Mouse (Mus musculus) liver, embryonic 13.5 days (tissue): ENCODE data around the gene Bricd5. TPM values are rescaled to one million over a fixed set of nuclear protein-coding genes. Genes with fewer than 3 reads are reported as not detected.
"Not testable (repeated sequence)": the region's sequence is repeated elsewhere in the genome, so short reads cannot be mapped to it uniquely, and the experiment has no call there.

Experiments
- ATAC-seq: fragments of 200-750 bp; cut with Nextera tagmentation; 2 replicates; pipeline ENCODE4 v1.8.0; 2017; ENCODE audit warnings: low read depth, mild to moderate bottlenecking, moderate number of reproducible peaks, moderate library complexity
- DNase-seq: peaks from one replicate; pipeline ENCODE4 v3.0.0; 2022
- H3K27ac ChIP-seq: fragments of 300-500 bp; sonication (generic); 2 replicates; pipeline ENCODE4 v1.5.1; 2015; ENCODE audit warnings: moderate library complexity, mild to moderate bottlenecking, inconsistent platforms
- H3K27me3 ChIP-seq: fragments of 300-500 bp; sonication (generic); 2 replicates; pipeline ENCODE4 v1.6.1; 2015; ENCODE audit warnings: mild to moderate bottlenecking, inconsistent platforms
- H3K36me3 ChIP-seq: fragments of 300-500 bp; sonication (generic); 2 replicates; pipeline ENCODE4 v1.6.1; 2015; ENCODE audit warnings: mild to moderate bottlenecking, inconsistent platforms
- H3K4me1 ChIP-seq: fragments of 300-500 bp; sonication (generic); replicated peaks from 2 replicates; pipeline ENCODE4 v1.6.1; 2015; ENCODE audit warnings: inconsistent platforms
- H3K4me2 ChIP-seq: fragments of 300-500 bp; sonication (generic); 2 replicates; pipeline ENCODE4 v1.6.1; 2015; ENCODE audit warnings: inconsistent platforms, mild to moderate bottlenecking, moderate library complexity
- H3K4me3 ChIP-seq: fragments of 300-500 bp; sonication (generic); replicated peaks from 2 replicates; pipeline ENCODE4 v1.5.1; 2015; ENCODE audit warnings: mild to moderate bottlenecking, inconsistent platforms
- H3K9ac ChIP-seq: fragments of 300-500 bp; sonication (generic); 2 replicates; pipeline ENCODE4 v1.6.1; 2015; ENCODE audit warnings: mild to moderate bottlenecking, inconsistent platforms
- H3K9me3 ChIP-seq: fragments of 300-500 bp; sonication (generic); replicated peaks from 2 replicates; pipeline ENCODE4 v1.6.1; 2016; ENCODE audit warnings: inconsistent platforms
- WGBS: fragments of 180-500 bp; shearing (Covaris S2); methylation state at CpG from one replicate; pipeline ENCODE4 v1.1.7; 2015; ENCODE audit not compliant: insufficient replicate concordance; 5-methylcytosine and 5-hydroxymethylcytosine counted together
- polyA plus RNA-seq: library from polyadenylated mRNA; unstranded; fragments of >200 nt; fragmentation: Nextera tagmentation; extraction: Ambion mirVana; gene quantifications from 2 replicates; pipeline ENCODE4 v1.2.1, GENCODE M21; 2015

Bricd5 gene
- 0.13 TPM in 1 of 2 replicates, not detected in the other for polyA plus RNA-seq

- peak within 1 kb of the TSS; percentile 99 for H3K9ac ChIP-seq
- 71% methylated on average over 6 of the region's 6 CpGs for WGBS
- H3K27ac ChIP-seq: peak within 1 kb of the TSS; percentile 92
- peaks cover 68% of the 10 kb centered on the region for H3K36me3 ChIP-seq
- H3K9me3 ChIP-seq: no peaks in the 10 kb centered on the region
- H3K27me3 ChIP-seq: no peaks in the 10 kb centered on the region
- no peak for ATAC-seq
- peaks cover 55% of the 10 kb centered on the region for H3K4me1 ChIP-seq
- no peak for DNase-seq
- peak within 1 kb of the TSS; percentile 97 for H3K4me2 ChIP-seq
- peak within 1 kb of the TSS; percentile 98 for H3K4me3 ChIP-seq
Observed at GRCm38 (mm10) chr17:24473612-24474275, at the start of gene Bricd5. Gene Bricd5 (plus strand): TSS chr17:24473884.

GRCm38 (mm10) chr17:24424489-24424888 is 49.2 kb upstream of the Bricd5 start:
- ATAC-seq: no peak
- Histone ChIP-seq H3K9me3 (no peaks in the 10 kb centered on the region), H3K4me3 (no peak overlapping the region), H3K4me2 (no peak overlapping the region), H3K9ac (no peak overlapping the region), H3K27ac (no peak overlapping the region), H3K4me1 (peaks cover 27% of the 10 kb centered on the region), H3K36me3 (peaks cover 68% of the 10 kb centered on the region), H3K27me3 (no peaks in the 10 kb centered on the region)
- WGBS: 88% methylated on average over 5 of the region's 5 CpGs
- DNase-seq: no peak

- not testable (repeated sequence) for H3K9me3 ChIP-seq, H3K27ac ChIP-seq, H3K4me2 ChIP-seq, H3K9ac ChIP-seq, DNase-seq, H3K4me3 ChIP-seq, H3K27me3 ChIP-seq, ATAC-seq
- H3K4me1 ChIP-seq: peaks cover 32% of the 10 kb centered on the region
- 83% methylated on average over 6 of the region's 8 CpGs for WGBS
- H3K36me3 ChIP-seq: peaks cover 65% of the 10 kb centered on the region
Observed at GRCm38 (mm10) chr17:24425326-24425725, 48.4 kb upstream of the Bricd5 start.

- Histone ChIP-seq H3K4me3 (peak overlapping the region; percentile 81), H3K9me3 (no peaks in the 10 kb centered on the region), H3K9ac (peak overlapping the region; percentile 92), H3K27ac (peak overlapping the region; percentile 95), H3K27me3 (no peaks in the 10 kb centered on the region), H3K36me3 (peaks cover 59% of the 10 kb centered on the region), H3K4me1 (peaks cover 32% of the 10 kb centered on the region), H3K4me2 (peak overlapping the region; percentile 84)
- DNase-seq (no peak), ATAC-seq (no peak)
- 89% methylated on average over 7 of the region's 7 CpGs for WGBS
Observed at GRCm38 (mm10) chr17:24425905-24426304, 47.8 kb upstream of the Bricd5 start.

- Histone ChIP-seq H3K27me3 (no peaks in the 10 kb centered on the region), H3K4me1 (peaks cover 32% of the 10 kb centered on the region), H3K27ac (peak within 1 kb of the TSS; percentile 95), H3K4me2 (peak within 1 kb of the TSS; percentile 84), H3K36me3 (peaks cover 52% of the 10 kb centered on the region), H3K9me3 (no peaks in the 10 kb centered on the region), H3K9ac (peak within 1 kb of the TSS; percentile 92), H3K4me3 (peak within 1 kb of the TSS; percentile 81)
- DNase-seq: peak; percentile 94
- peak; percentile 98 for ATAC-seq
- under 1% methylated on average over 48 of the region's 48 CpGs for WGBS
Observed at GRCm38 (mm10) chr17:24426471-24427169, 47.1 kb upstream of the Bricd5 start, which contains the start of gene Eci1. Gene Eci1 (plus strand): TSS chr17:24426641.

GRCm38 (mm10) chr17:24427170-24427557 is 46.5 kb upstream of the Bricd5 start:
- peak overlapping the region; percentile 81 for H3K4me3 ChIP-seq
- H3K27ac ChIP-seq: peak overlapping the region; percentile 95
- H3K9ac ChIP-seq: peak overlapping the region; percentile 92
- 1% methylated on average over 8 of the region's 8 CpGs for WGBS
- ATAC-seq (no peak), DNase-seq (no peak)
- H3K36me3 ChIP-seq: peaks cover 47% of the 10 kb centered on the region
- no peaks in the 10 kb centered on the region for H3K9me3 ChIP-seq
- H3K4me1 ChIP-seq: peaks cover 32% of the 10 kb centered on the region
- H3K27me3 ChIP-seq: no peaks in the 10 kb centered on the region
- peak overlapping the region; percentile 84 for H3K4me2 ChIP-seq

- H3K9me3 ChIP-seq: no peaks in the 10 kb centered on the region
- H3K27me3 ChIP-seq: no peaks in the 10 kb centered on the region
- H3K4me2 ChIP-seq: no peak overlapping the region
- no peak overlapping the region for H3K4me3 ChIP-seq
- peaks cover 32% of the 10 kb centered on the region for H3K4me1 ChIP-seq
- WGBS: 80% methylated on average over 14 of the region's 14 CpGs
- H3K9ac ChIP-seq: no peak overlapping the region
- DNase-seq: no peak
- H3K27ac ChIP-seq: 0 out of 2 replicates have a peak overlapping the region, but pooled peaks have one; percentile 16
- no peak for ATAC-seq
- H3K36me3 ChIP-seq: peaks cover 34% of the 10 kb centered on the region
Observed at GRCm38 (mm10) chr17:24429201-24429983, 44.3 kb upstream of the Bricd5 start.

- H3K36me3 ChIP-seq: peaks cover 72% of the 10 kb centered on the region
Observed at GRCm38 (mm10) chr17:24437016-24437415, 36.7 kb upstream of the Bricd5 start.

GRCm38 (mm10) chr17:24440377-24440776 is 33.3 kb upstream of the Bricd5 start:
- no peaks in the 10 kb centered on the region for H3K4me1 ChIP-seq
- 91% methylated on average over 8 of the region's 8 CpGs for WGBS
- H3K9me3 ChIP-seq: no peaks in the 10 kb centered on the region
- no peak overlapping the region for H3K9ac ChIP-seq
- DNase-seq: no peak
- no peaks in the 10 kb centered on the region for H3K27me3 ChIP-seq
- no peak overlapping the region for H3K27ac ChIP-seq
- peaks cover 74% of the 10 kb centered on the region for H3K36me3 ChIP-seq
- no peak overlapping the region for H3K4me3 ChIP-seq
- no peak for ATAC-seq
- H3K4me2 ChIP-seq: no peak overlapping the region

More at GRCm38 (mm10) chr17:24437016-24437415, 36.7 kb upstream of the Bricd5 start:
- H3K4me3 ChIP-seq: no peak overlapping the region
- no peak overlapping the region for H3K4me2 ChIP-seq
- H3K9ac ChIP-seq: no peak overlapping the region
- WGBS: 81% methylated on average over 5 of the region's 5 CpGs
- ATAC-seq (peak; percentile 47), DNase-seq (peak; percentile 35)
- no peaks in the 10 kb centered on the region for H3K9me3 ChIP-seq
- no peaks in the 10 kb centered on the region for H3K27me3 ChIP-seq
- no peak overlapping the region for H3K27ac ChIP-seq
- H3K4me1 ChIP-seq: no peaks in the 10 kb centered on the region

GRCm38 (mm10) chr17:24441148-24441547 is 32.5 kb upstream of the Bricd5 start:
- H3K27me3 ChIP-seq: no peaks in the 10 kb centered on the region
- H3K9me3 ChIP-seq: no peaks in the 10 kb centered on the region
- 50% methylated on average over 2 of the region's 2 CpGs for WGBS
- DNase-seq: no peak
- H3K4me2 ChIP-seq: no peak overlapping the region
- H3K4me1 ChIP-seq: no peaks in the 10 kb centered on the region
- no peak overlapping the region for H3K27ac ChIP-seq
- ATAC-seq: no peak
- H3K36me3 ChIP-seq: peaks cover 75% of the 10 kb centered on the region
- no peak overlapping the region for H3K4me3 ChIP-seq
- H3K9ac ChIP-seq: no peak overlapping the region

GRCm38 (mm10) chr17:24442107-24442506 is 31.6 kb upstream of the Bricd5 start:
- WGBS: 86% methylated on average over 14 of the region's 14 CpGs
- Histone ChIP-seq H3K4me1 (no peaks in the 10 kb centered on the region), H3K36me3 (peaks cover 75% of the 10 kb centered on the region), H3K27me3 (no peaks in the 10 kb centered on the region), H3K4me3 (no peak overlapping the region), H3K4me2 (no peak overlapping the region), H3K27ac (no peak overlapping the region), H3K9me3 (no peaks in the 10 kb centered on the region), H3K9ac (no peak overlapping the region)
- DNase-seq (no peak), ATAC-seq (no peak)
